Mouse (Mus musculus) ES-Bruce4 (cell line): ENCODE results near the gene Kcnmb2. TPM values are rescaled to one million over a fixed set of nuclear protein-coding genes. Genes with fewer than 3 reads are reported as not detected.

Experiments
- H3K27ac ChIP-seq: 2 replicates; pipeline ENCODE4 v1.5.1; 2012; ENCODE audit warnings: low read length, inconsistent platforms; ENCODE audit not compliant: insufficient read depth
- H3K27me3 ChIP-seq: 2 replicates; pipeline ENCODE4 v1.6.1; 2012; ENCODE audit warnings: mild to moderate bottlenecking, low read length, inconsistent platforms; ENCODE audit not compliant: control insufficient read depth, poor library complexity, insufficient read depth, severe bottlenecking
- H3K36me3 ChIP-seq: 2 replicates; pipeline ENCODE4 v1.6.1; 2012; ENCODE audit warnings: inconsistent platforms, mild to moderate bottlenecking, low read length, moderate library complexity; ENCODE audit not compliant: control insufficient read depth, poor library complexity, insufficient read depth, severe bottlenecking
- H3K4me1 ChIP-seq: one replicate; pipeline ENCODE4 v1.8.1; 2011; ENCODE audit warnings: low read length; ENCODE audit not compliant: control insufficient read depth, insufficient read depth
- H3K4me3 ChIP-seq: 2 replicates; pipeline ENCODE4 v1.5.1; 2011; ENCODE audit warnings: low read depth, mild to moderate bottlenecking, low read length
- H3K9ac ChIP-seq: 2 replicates; pipeline ENCODE4 v1.6.1; 2012; ENCODE audit warnings: low read depth, mild to moderate bottlenecking, inconsistent platforms; ENCODE audit not compliant: poor library complexity, severe bottlenecking
- H3K9me3 ChIP-seq: replicated peaks from 2 replicates; pipeline ENCODE4 v1.6.1; 2012; ENCODE audit warnings: mild to moderate bottlenecking, low read length, inconsistent platforms; ENCODE audit not compliant: control insufficient read depth, poor library complexity, insufficient read depth, severe bottlenecking
- CTCF ChIP-seq: IDR thresholded peaks from one replicate; pipeline ENCODE4 v1.8.1; 2011; ENCODE audit warnings: low read depth, low read length
- EP300 ChIP-seq: IDR thresholded peaks from 2 replicates; pipeline ENCODE4 v1.6.1; 2011; ENCODE audit warnings: low read depth, low read length; ENCODE audit not compliant: insufficient read depth
- POLR2A ChIP-seq: IDR thresholded peaks from one replicate; pipeline ENCODE4 v1.8.1; 2011; ENCODE audit warnings: low read length; ENCODE audit not compliant: insufficient read depth
- polyA plus RNA-seq: library from polyadenylated mRNA; stranded (reverse); fragments of >200 nt; gene quantifications from 2 replicates; pipeline ENCODE4 v1.2.4, GENCODE M21; 2011; ENCODE audit warnings: low read depth; ENCODE audit not compliant: missing spikeins, insufficient read depth, insufficient read length

Gene Kcnmb2
- polyA plus RNA-seq, 1 experiment, result not detected

DNA sequence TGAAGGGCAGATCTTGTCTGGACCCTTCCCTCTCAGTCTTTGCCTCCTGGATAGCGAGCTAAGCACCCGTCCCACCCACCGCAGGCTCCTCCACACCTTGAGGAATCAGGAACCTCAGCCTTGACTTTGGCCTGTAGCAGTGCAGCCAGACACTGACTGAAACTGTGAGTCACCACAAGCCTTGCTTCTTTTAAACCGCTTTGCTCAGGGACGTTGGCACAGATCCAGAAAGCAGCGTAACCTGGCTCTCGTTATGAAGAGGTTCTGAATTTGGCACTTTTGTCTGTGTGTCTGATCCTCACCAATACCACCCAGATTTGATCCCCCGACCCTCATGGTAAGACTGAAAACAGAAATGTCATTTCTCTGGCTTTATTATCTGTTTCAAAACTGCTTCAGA lies 171.6 kb downstream of the Kcnmb2 start:
- Histone ChIP-seq H3K36me3 (no peaks in the 10 kb centered on the region), H3K4me1 (no peaks in the 10 kb centered on the region), H3K27me3 (no peaks in the 10 kb centered on the region), H3K27ac (no peak overlapping the region), H3K4me3 (no peak overlapping the region), H3K9me3 (no peaks in the 10 kb centered on the region), H3K9ac (no peak overlapping the region)
- TF ChIP-seq CTCF, result no peak
- no peak for TF ChIP-seq EP300
- TF ChIP-seq POLR2A, result no peak

GRCm38 (mm10) chr3:32088762-32089161 lies 186.5 kb downstream of the Kcnmb2 start:
- H3K36me3 ChIP-seq, result no peaks in the 10 kb centered on the region
- H3K9ac ChIP-seq, result no peak overlapping the region
- H3K27ac ChIP-seq, result no peak overlapping the region
- H3K4me1 ChIP-seq, result no peaks in the 10 kb centered on the region
- H3K27me3 ChIP-seq, result no peaks in the 10 kb centered on the region
- H3K9me3 ChIP-seq, result no peaks in the 10 kb centered on the region
- TF ChIP-seq POLR2A (no peak), CTCF (no peak), EP300 (no peak)
- no peak overlapping the region for H3K4me3 ChIP-seq

DNA sequence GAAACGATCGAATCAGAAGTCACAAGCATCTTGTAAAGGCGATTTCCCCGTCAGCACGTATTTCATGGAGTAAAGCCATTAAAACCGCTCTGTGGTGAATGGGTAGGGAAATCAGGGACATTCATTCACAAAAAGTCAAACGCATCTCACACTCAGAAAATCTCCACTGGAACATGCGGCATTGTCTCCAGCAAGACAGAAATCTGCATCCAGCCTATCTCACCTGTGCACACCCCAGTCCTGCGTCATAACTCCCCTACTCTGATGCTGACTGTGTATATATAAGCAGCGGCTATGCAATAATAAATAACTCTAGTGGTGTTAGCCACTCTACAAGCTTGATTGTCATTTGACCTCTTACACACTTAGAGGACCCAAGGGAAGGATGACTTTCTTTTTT lies 199.1 kb downstream of the Kcnmb2 start:
- no peak for TF ChIP-seq EP300
- TF ChIP-seq CTCF, result no peak
- no peak for TF ChIP-seq POLR2A
- Histone ChIP-seq H3K9me3 (peaks cover 3% of the 10 kb centered on the region; the same call in 1 of the 2 replicates), H3K4me1 (no peaks in the 10 kb centered on the region), H3K27me3 (no peaks in the 10 kb centered on the region), H3K27ac (no peak overlapping the region), H3K4me3 (no peak overlapping the region), H3K36me3 (no peaks in the 10 kb centered on the region), H3K9ac (no peak overlapping the region)

- TF ChIP-seq EP300 (no peak), CTCF (no peak), POLR2A (no peak)
- H3K4me1 ChIP-seq, result no peaks in the 10 kb centered on the region
- H3K36me3 ChIP-seq, result no peaks in the 10 kb centered on the region
- no peaks in the 10 kb centered on the region for H3K27me3 ChIP-seq
- no peak overlapping the region for H3K27ac ChIP-seq
- no peak overlapping the region for H3K4me3 ChIP-seq
- H3K9me3 ChIP-seq, result no peaks in the 10 kb centered on the region
- no peak overlapping the region for H3K9ac ChIP-seq
Observed at GRCm38 (mm10) chr3:32119851-32120250, 217.5 kb downstream of the Kcnmb2 start.

DNA sequence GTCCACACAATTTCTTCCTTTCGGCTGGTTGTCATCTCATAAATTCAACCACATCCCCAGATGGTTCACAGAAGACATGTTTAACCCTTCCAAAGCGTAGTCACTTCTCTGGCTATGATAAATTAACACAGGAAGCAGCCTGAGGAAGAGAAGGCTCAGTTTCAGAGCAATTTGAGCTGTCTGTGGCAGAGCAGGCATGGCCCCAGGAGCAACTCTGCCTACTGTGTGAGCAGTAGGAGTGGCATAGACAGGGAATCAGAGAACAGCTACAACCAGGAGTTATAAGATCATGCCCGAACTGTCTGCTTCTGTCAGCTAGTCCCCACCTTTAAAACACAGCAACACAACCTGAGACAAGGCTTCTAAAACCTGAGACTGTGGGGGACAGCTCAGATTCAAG lies 219.4 kb downstream of the Kcnmb2 start:
- H3K27me3 ChIP-seq, result no peaks in the 10 kb centered on the region
- H3K9ac ChIP-seq, result no peak overlapping the region
- no peak overlapping the region for H3K27ac ChIP-seq
- H3K4me1 ChIP-seq, result no peaks in the 10 kb centered on the region
- no peak overlapping the region for H3K4me3 ChIP-seq
- no peaks in the 10 kb centered on the region for H3K36me3 ChIP-seq
- TF ChIP-seq POLR2A (no peak), EP300 (no peak), CTCF (no peak)
- no peaks in the 10 kb centered on the region for H3K9me3 ChIP-seq

DNA sequence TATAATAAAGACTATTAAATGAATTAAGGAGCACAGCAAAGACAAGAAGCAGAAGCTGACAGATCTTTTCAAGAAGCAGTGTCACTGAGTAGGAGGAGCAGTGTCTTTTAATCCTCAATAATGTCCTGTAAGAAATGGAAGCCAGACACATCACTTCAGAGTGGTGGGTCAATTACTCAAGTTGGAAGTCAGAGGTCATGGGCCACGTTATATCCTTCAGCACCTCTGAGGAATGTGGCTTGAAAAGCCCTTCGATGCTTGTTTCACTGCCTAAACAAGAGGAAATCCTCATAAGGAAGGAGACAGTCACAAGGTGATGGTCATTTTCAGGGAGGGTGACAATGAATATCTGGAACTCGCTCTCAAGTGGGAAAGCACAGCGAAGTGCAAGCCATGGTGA lies 223.1 kb downstream of the Kcnmb2 start:
- Histone ChIP-seq H3K4me3 (no peak overlapping the region), H3K27me3 (no peaks in the 10 kb centered on the region), H3K36me3 (no peaks in the 10 kb centered on the region), H3K27ac (no peak overlapping the region), H3K9me3 (no peaks in the 10 kb centered on the region), H3K9ac (no peak overlapping the region), H3K4me1 (no peaks in the 10 kb centered on the region)
- TF ChIP-seq POLR2A (no peak), EP300 (no peak), CTCF (no peak)
